Mouse (Mus musculus): ENCODE data around the gene Grin2d. TPM values are rescaled to one million over a fixed set of nuclear protein-coding genes. Genes with fewer than 3 reads are reported as not detected.

The Grin2d gene
- total RNA-seq, 2 experiments from 2014 or later, result under 0.01 TPM; not detected in 1

GRCm38 (mm10) chr7:45785388-45786135, 92.6 kb downstream of the Grin2d start:
- no peak for ATAC-seq (replicated peaks; ENCODE audit: poor library complexity)

GRCm38 (mm10) chr7:45784524-45785372, 93.4 kb downstream of the Grin2d start, which contains the start of gene Sult2b1:
Gene Sult2b1, minus strand, starts transcription at chr7:45784669.
- no peak for ATAC-seq (replicated peaks; ENCODE audit: poor library complexity)

GRCm38 (mm10) chr7:45783511-45784091, 94.6 kb downstream of the Grin2d start, which contains the start of gene Lmtk3:
Gene Lmtk3, plus strand, starts transcription at chr7:45783738.
- peak; percentile 77 for ATAC-seq (replicated peaks; ENCODE audit: poor library complexity)

- no peak for ATAC-seq (replicated peaks; ENCODE audit: poor library complexity)
Observed at GRCm38 (mm10) chr7:45782271-45782670, 95.9 kb downstream of the Grin2d start.

Other genes starting within 250 kb of the Grin2d start
- gene Mamstr, start 238.4 kb downstream of the Grin2d start, total RNA-seq (2015), result 0.64 TPM in 1 of 2 replicates, not detected in the other
- gene Mamstr, start 238.4 kb downstream of the Grin2d start, total RNA-seq (2017), result 0.12 TPM in 1 of 2 replicates, not detected in the other
- not detected in 2 replicates for gene Fut2, start 212.0 kb downstream of the Grin2d start, total RNA-seq (2015)
- not detected in 2 replicates for gene Fut2, start 212.0 kb downstream of the Grin2d start, total RNA-seq (2017)
- gene Ntn5, start 194.4 kb downstream of the Grin2d start, total RNA-seq (2015), result not detected in 2 replicates
- not detected in 2 replicates for gene Ntn5, start 194.4 kb downstream of the Grin2d start, total RNA-seq (2017)
- not detected in 2 replicates for gene Sec1, start 184.0 kb downstream of the Grin2d start, total RNA-seq (2015)
- not detected in 2 replicates for gene Sec1, start 184.0 kb downstream of the Grin2d start, total RNA-seq (2017)
- gene Car11, start 178.5 kb downstream of the Grin2d start, total RNA-seq (2015), result not detected in 2 replicates
- gene Car11, start 178.5 kb downstream of the Grin2d start, total RNA-seq (2017), result not detected in 2 replicates
- 3.6 and 5.6 TPM in 2 replicates for gene Dbp, start 173.3 kb downstream of the Grin2d start, total RNA-seq (2015)
- gene Dbp, start 173.3 kb downstream of the Grin2d start, total RNA-seq (2017), result 6.2 and 7.2 TPM in 2 replicates
- 1,825 and 1,988 TPM in 2 replicates for gene Rpl18, start 162.9 kb downstream of the Grin2d start, total RNA-seq (2015)
- gene Rpl18, start 162.9 kb downstream of the Grin2d start, total RNA-seq (2017), result 1,777 and 2,306 TPM in 2 replicates
- gene Sphk2, start 160.4 kb downstream of the Grin2d start, total RNA-seq (2015), result 10.6 and 14.5 TPM in 2 replicates
- gene Sphk2, start 160.4 kb downstream of the Grin2d start, total RNA-seq (2017), result 9.8 and 10.2 TPM in 2 replicates
- 0.54 and 0.78 TPM in 2 replicates for gene Fam83e, start 157.2 kb downstream of the Grin2d start, total RNA-seq (2015)
- 0.37 and 0.51 TPM in 2 replicates for gene Fam83e, start 157.2 kb downstream of the Grin2d start, total RNA-seq (2017)
- not detected in 2 replicates for gene Spaca4, start 152.6 kb downstream of the Grin2d start, total RNA-seq (2015)
- not detected in 2 replicates for gene Spaca4, start 152.6 kb downstream of the Grin2d start, total RNA-seq (2017)
- gene Lmtk3, start 94.6 kb downstream of the Grin2d start, total RNA-seq (2015), result 0.07 TPM in 2 replicates
- not detected in 2 replicates for gene Lmtk3, start 94.6 kb downstream of the Grin2d start, total RNA-seq (2017)
- gene Sult2b1, start 93.7 kb downstream of the Grin2d start, total RNA-seq (2015), result 1.2 and 1.7 TPM in 2 replicates
- 1.9 and 6.4 TPM in 2 replicates for gene Sult2b1, start 93.7 kb downstream of the Grin2d start, total RNA-seq (2017)
- gene Cyth2, start 63.8 kb downstream of the Grin2d start, total RNA-seq (2015), result 17.9 and 26.3 TPM in 2 replicates
- gene Cyth2, start 63.8 kb downstream of the Grin2d start, total RNA-seq (2017), result 32.4 and 34.5 TPM in 2 replicates
- 0.05 TPM in 2 replicates for gene Kcnj14, start 53.6 kb downstream of the Grin2d start, total RNA-seq (2015)
- gene Kcnj14, start 53.6 kb downstream of the Grin2d start, total RNA-seq (2017), result not detected in 2 replicates
- gene Grwd1, start 47.4 kb downstream of the Grin2d start, total RNA-seq (2015), result 22.6 and 25.1 TPM in 2 replicates
- gene Grwd1, start 47.4 kb downstream of the Grin2d start, total RNA-seq (2017), result 24.2 and 26.9 TPM in 2 replicates
- 113 and 145 TPM in 2 replicates for gene Kdelr1, start 5.6 kb downstream of the Grin2d start, total RNA-seq (2015)
- 68.3 and 73.1 TPM in 2 replicates for gene Kdelr1, start 5.6 kb downstream of the Grin2d start, total RNA-seq (2017)
- gene Syngr4, start 18.3 kb upstream of the Grin2d start, total RNA-seq (2015), result 1.3 and 1.5 TPM in 2 replicates
- gene Syngr4, start 18.3 kb upstream of the Grin2d start, total RNA-seq (2017), result 2.1 TPM in 1 of 2 replicates, not detected in the other
- gene Tmem143, start 18.6 kb upstream of the Grin2d start, total RNA-seq (2015), result 5.3 TPM in 2 replicates
- gene Tmem143, start 18.6 kb upstream of the Grin2d start, total RNA-seq (2017), result 8.1 and 17.2 TPM in 2 replicates
- 238 and 280 TPM in 2 replicates for gene Emp3, start 43.0 kb upstream of the Grin2d start, total RNA-seq (2015)
- gene Emp3, start 43.0 kb upstream of the Grin2d start, total RNA-seq (2017), result 186 and 203 TPM in 2 replicates
- gene Ccdc114, start 45.7 kb upstream of the Grin2d start, total RNA-seq (2015), result 0.99 and 2.0 TPM in 2 replicates
- 2.6 and 3.3 TPM in 2 replicates for gene Ccdc114, start 45.7 kb upstream of the Grin2d start, total RNA-seq (2017)
- not detected in 2 replicates for gene Abcc6, start 151.9 kb upstream of the Grin2d start, total RNA-seq (2015)
- not detected in 2 replicates for gene Abcc6, start 151.9 kb upstream of the Grin2d start, total RNA-seq (2017)
- 38.6 and 39.3 TPM in 2 replicates for gene Nomo1, start 155.3 kb upstream of the Grin2d start, total RNA-seq (2015)
- gene Nomo1, start 155.3 kb upstream of the Grin2d start, total RNA-seq (2017), result 53.2 and 57.4 TPM in 2 replicates
- gene Kcnj11, start 222.4 kb upstream of the Grin2d start, total RNA-seq (2015), result not detected in 2 replicates
- gene Kcnj11, start 222.4 kb upstream of the Grin2d start, total RNA-seq (2017), result not detected in 2 replicates